Mouse (Mus musculus) hindbrain, embryonic 14.5 days (tissue): Measurements from ENCODE around the gene Hc. TPM values are rescaled to one million over a fixed set of nuclear protein-coding genes. Genes with fewer than 3 reads are reported as not detected.

Experiments used
- ATAC-seq: fragments of 200-750 bp; cut with Nextera tagmentation; 2 replicates; pipeline ENCODE4 v1.8.0; 2017; ENCODE audit warnings: moderate number of reproducible peaks, mild to moderate bottlenecking, moderate TSS enrichment, moderate library complexity; ENCODE audit not compliant: low FRiP score
- DNase-seq: peaks from one replicate; pipeline ENCODE4 v3.0.0-alpha.2; 2015; ENCODE audit warnings: low spot score
- H3K27ac ChIP-seq: fragments of 300-500 bp; sonication (generic); 2 replicates; pipeline ENCODE4 v1.5.1; 2014; ENCODE audit warnings: mild to moderate bottlenecking, moderate library complexity
- H3K27me3 ChIP-seq: fragments of 300-500 bp; sonication (generic); 2 replicates; pipeline ENCODE4 v1.6.1; 2014; ENCODE audit warnings: mild to moderate bottlenecking, low read length, mixed read lengths; ENCODE audit not compliant: control insufficient read depth, insufficient read depth
- H3K36me3 ChIP-seq: fragments of 300-500 bp; sonication (generic); replicated peaks from 2 replicates; pipeline ENCODE4 v1.6.1; 2014; ENCODE audit not compliant: control insufficient read depth, insufficient read depth
- H3K4me1 ChIP-seq: fragments of 300-500 bp; sonication (generic); replicated peaks from 2 replicates; pipeline ENCODE4 v1.6.1; 2014; ENCODE audit warnings: antibody characterized with exemption, low read length, mixed read lengths; ENCODE audit not compliant: control insufficient read depth, insufficient read depth
- H3K4me2 ChIP-seq: fragments of 300-500 bp; sonication (generic); replicated peaks from 2 replicates; pipeline ENCODE4 v1.6.1; 2014; ENCODE audit warnings: mild to moderate bottlenecking, moderate library complexity
- H3K4me3 ChIP-seq: fragments of 300-500 bp; sonication (generic); replicated peaks from 2 replicates; pipeline ENCODE4 v1.5.1; 2014; ENCODE audit warnings: mild to moderate bottlenecking, low read length
- H3K9ac ChIP-seq: fragments of 300-500 bp; sonication (generic); 2 replicates; pipeline ENCODE4 v1.6.1; 2014
- H3K9me3 ChIP-seq: fragments of 300-500 bp; sonication (generic); 2 replicates; pipeline ENCODE4 v1.6.1; 2016; ENCODE audit warnings: low read length; ENCODE audit not compliant: control insufficient read depth
- WGBS: fragments of 180-500 bp; shearing (Covaris S2); extraction: QIAGEN DNeasy Blood & Tissue Kit; methylation state at CpG from one replicate; pipeline ENCODE4 v1.1.7; 2014; 5-methylcytosine and 5-hydroxymethylcytosine counted together
- polyA plus RNA-seq: library from polyadenylated mRNA; unstranded; fragments of >200 nt; fragmentation: Nextera tagmentation; extraction: Ambion mirVana; gene quantifications from 2 replicates; pipeline ENCODE4 v1.2.1, GENCODE M21; 2014

The Hc gene
- polyA plus RNA-seq, 1 experiment from 2014 or later = 0.46 TPM

GRCm38 (mm10) chr2:34953547-34954116 is 107.6 kb downstream of the Hc start:
- Histone ChIP-seq H3K9ac (no peak overlapping the region), H3K27me3 (no peaks in the 10 kb centered on the region), H3K4me2 (no peak overlapping the region), H3K4me1 (no peaks in the 10 kb centered on the region), H3K9me3 (no peaks in the 10 kb centered on the region), H3K36me3 (no peaks in the 10 kb centered on the region), H3K4me3 (no peak overlapping the region), H3K27ac (no peak overlapping the region)
- DNase-seq (no peak), ATAC-seq (no peak)
- WGBS = 73% methylated on average over 2 of the region's 2 CpGs

GRCm38 (mm10) chr2:34953018-34953417 is 108.2 kb downstream of the Hc start:
- Histone ChIP-seq H3K27me3 (no peaks in the 10 kb centered on the region), H3K4me3 (no peak overlapping the region), H3K9ac (no peak overlapping the region), H3K36me3 (no peaks in the 10 kb centered on the region), H3K4me1 (no peaks in the 10 kb centered on the region), H3K27ac (no peak overlapping the region), H3K4me2 (no peak overlapping the region), H3K9me3 (no peaks in the 10 kb centered on the region)
- ATAC-seq = no peak
- DNase-seq = no peak
- 88% methylated on average over 4 of the region's 4 CpGs for WGBS

- Histone ChIP-seq H3K4me3 (no peak overlapping the region), H3K27ac (no peak overlapping the region), H3K9ac (no peak overlapping the region), H3K4me2 (no peak overlapping the region), H3K4me1 (no peaks in the 10 kb centered on the region), H3K36me3 (no peaks in the 10 kb centered on the region), H3K27me3 (no peaks in the 10 kb centered on the region), H3K9me3 (no peaks in the 10 kb centered on the region)
- no peak for DNase-seq
- ATAC-seq = no peak
These were observed 109.8 kb downstream of the Hc start for GRCm38 (mm10) chr2:34951469-34951868.

- Histone ChIP-seq H3K27ac (no peak overlapping the region), H3K9ac (no peak overlapping the region), H3K4me1 (no peaks in the 10 kb centered on the region; the same call in 1 of the 2 replicates), H3K4me2 (no peak overlapping the region), H3K27me3 (no peaks in the 10 kb centered on the region), H3K36me3 (no peaks in the 10 kb centered on the region), H3K9me3 (no peaks in the 10 kb centered on the region), H3K4me3 (no peak overlapping the region)
- ATAC-seq (no peak), DNase-seq (no peak)
- WGBS = 44% methylated on average over 2 of the region's 2 CpGs
These were observed 112.6 kb downstream of the Hc start for GRCm38 (mm10) chr2:34948622-34949021.

GRCm38 (mm10) chr2:34946046-34946445 is 115.2 kb downstream of the Hc start:
- DNase-seq = no peak
- 30% methylated on average over 4 of the region's 4 CpGs for WGBS
- no peak overlapping the region for H3K9ac ChIP-seq
- no peaks in the 10 kb centered on the region for H3K36me3 ChIP-seq
- no peaks in the 10 kb centered on the region for H3K9me3 ChIP-seq
- no peak overlapping the region for H3K27ac ChIP-seq
- no peak overlapping the region for H3K4me3 ChIP-seq
- H3K4me1 ChIP-seq = no peaks in the 10 kb centered on the region; the same call in 1 of the 2 replicates
- ATAC-seq = no peak
- H3K27me3 ChIP-seq = no peaks in the 10 kb centered on the region
- no peak overlapping the region for H3K4me2 ChIP-seq

GRCm38 (mm10) chr2:34945580-34945979 is 115.7 kb downstream of the Hc start:
- H3K36me3 ChIP-seq = no peaks in the 10 kb centered on the region
- DNase-seq (no peak), ATAC-seq (no peak)
- no peak overlapping the region for H3K27ac ChIP-seq
- H3K9ac ChIP-seq = no peak overlapping the region
- 85% methylated on average over 4 of the region's 4 CpGs for WGBS
- no peak overlapping the region for H3K4me2 ChIP-seq
- H3K4me3 ChIP-seq = no peak overlapping the region
- H3K9me3 ChIP-seq = no peaks in the 10 kb centered on the region
- H3K27me3 ChIP-seq = no peaks in the 10 kb centered on the region
- H3K4me1 ChIP-seq = no peaks in the 10 kb centered on the region; the same call in 1 of the 2 replicates

- H3K4me1 ChIP-seq = no peaks in the 10 kb centered on the region; the same call in 1 of the 2 replicates
- H3K27me3 ChIP-seq = no peaks in the 10 kb centered on the region
- no peak overlapping the region for H3K4me3 ChIP-seq
- ATAC-seq (no peak), DNase-seq (no peak)
- no peaks in the 10 kb centered on the region for H3K9me3 ChIP-seq
- H3K36me3 ChIP-seq = no peaks in the 10 kb centered on the region
- no peak overlapping the region for H3K27ac ChIP-seq
- no peak overlapping the region for H3K4me2 ChIP-seq
- no peak overlapping the region for H3K9ac ChIP-seq
- 40% methylated on average over 8 of the region's 8 CpGs for WGBS
These were observed 116.5 kb downstream of the Hc start for GRCm38 (mm10) chr2:34944761-34945160.

GRCm38 (mm10) chr2:34943556-34944120 is 117.6 kb downstream of the Hc start:
- Histone ChIP-seq H3K36me3 (no peaks in the 10 kb centered on the region), H3K4me2 (no peak overlapping the region), H3K4me1 (peaks cover under 1% of the 10 kb centered on the region; the same call in 1 of the 2 replicates), H3K9me3 (no peaks in the 10 kb centered on the region), H3K27me3 (no peaks in the 10 kb centered on the region), H3K9ac (no peak overlapping the region), H3K27ac (no peak overlapping the region), H3K4me3 (no peak overlapping the region)
- no peak for DNase-seq
- 84% methylated on average over 13 of the region's 13 CpGs for WGBS
- no peak for ATAC-seq

GRCm38 (mm10) chr2:34941061-34941675 is 120.1 kb downstream of the Hc start:
- DNase-seq (no peak), ATAC-seq (no peak)
- Histone ChIP-seq H3K9me3 (no peaks in the 10 kb centered on the region), H3K27ac (no peak overlapping the region), H3K9ac (no peak overlapping the region), H3K4me2 (no peak overlapping the region), H3K27me3 (no peaks in the 10 kb centered on the region), H3K4me3 (no peak overlapping the region), H3K36me3 (no peaks in the 10 kb centered on the region), H3K4me1 (peaks cover 2% of the 10 kb centered on the region; the same call in 1 of the 2 replicates)
- 67% methylated on average over 11 of the region's 11 CpGs for WGBS
